Mouse (Mus musculus) right cerebral cortex, adult 18-20 months (tissue): Measurements from ENCODE around the gene Cryba1.
"Not testable (repeated sequence)": the region's sequence is repeated elsewhere in the genome, so short reads cannot be mapped to it uniquely, and the experiment has no call there.

Source experiments
- DNase-seq: peaks from one replicate; pipeline ENCODE4 v3.0.0; 2022; ENCODE audit warnings: mixed read lengths

Gene Cryba1

DNA sequence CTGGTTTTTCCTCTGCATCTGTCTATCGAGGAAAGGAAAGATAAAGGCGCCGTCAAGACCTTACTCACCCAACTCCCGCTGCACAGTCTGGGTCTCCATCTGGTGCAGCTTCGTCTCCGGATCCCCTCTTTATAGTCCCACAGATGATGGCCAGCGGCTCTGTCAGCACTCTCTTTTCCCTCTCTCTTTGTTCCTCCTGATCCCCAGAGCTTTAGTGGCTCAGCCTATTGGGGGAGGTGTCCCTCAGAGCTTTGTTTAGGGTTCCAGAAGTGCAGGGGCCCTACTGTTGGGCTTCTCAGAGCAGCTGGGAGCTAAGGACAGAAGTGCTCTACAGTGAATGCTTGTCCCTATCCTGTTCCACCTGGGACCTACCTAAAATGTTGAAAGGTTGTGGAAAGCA is at the start of gene Cryba1:
Gene Cryba1, minus strand, starts transcription at position 101 of the 400 bp plus-strand sequence.
- DNase-seq: no peak

DNA sequence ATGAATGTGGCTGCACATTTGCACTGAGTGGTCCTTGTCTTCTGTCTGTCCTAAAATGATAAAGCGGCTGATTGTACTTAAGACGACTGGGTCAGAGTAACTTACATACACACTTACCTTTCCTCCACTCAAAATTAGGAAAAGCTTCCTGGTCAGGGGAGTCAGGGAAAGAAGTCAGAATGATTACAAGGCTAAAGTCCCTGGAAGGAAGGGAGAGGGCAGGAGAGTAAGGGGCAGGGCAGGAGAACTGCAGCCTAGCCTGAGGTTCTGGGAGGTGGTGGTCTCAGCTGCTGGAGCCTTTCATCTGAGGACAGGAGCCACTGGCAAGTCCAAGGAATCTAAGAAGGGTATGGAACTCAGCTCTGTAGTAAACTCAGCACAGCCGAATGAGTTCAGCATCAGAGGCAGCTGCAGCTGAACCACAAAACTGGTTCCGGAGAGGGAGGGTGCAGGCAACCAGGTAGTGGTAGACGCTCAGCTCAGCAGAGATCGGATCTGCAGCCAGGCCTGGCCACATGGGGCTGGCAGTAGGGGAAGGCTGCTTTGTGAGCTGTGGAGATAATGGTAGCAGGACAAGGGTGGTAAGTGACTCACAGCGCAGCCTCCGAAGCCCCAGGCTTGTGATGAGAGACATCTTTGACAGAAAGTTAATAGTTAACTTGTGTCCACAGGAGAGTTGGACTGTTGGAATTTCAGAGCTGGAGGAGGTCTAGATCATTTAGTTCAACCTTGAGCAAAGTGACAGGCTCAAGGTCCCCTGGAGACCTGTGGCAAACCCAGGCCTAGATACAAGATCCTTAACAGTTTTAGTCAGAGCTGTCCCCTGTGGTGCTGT is 47.0 kb upstream of the Cryba1 start:
- no peak for DNase-seq

DNA sequence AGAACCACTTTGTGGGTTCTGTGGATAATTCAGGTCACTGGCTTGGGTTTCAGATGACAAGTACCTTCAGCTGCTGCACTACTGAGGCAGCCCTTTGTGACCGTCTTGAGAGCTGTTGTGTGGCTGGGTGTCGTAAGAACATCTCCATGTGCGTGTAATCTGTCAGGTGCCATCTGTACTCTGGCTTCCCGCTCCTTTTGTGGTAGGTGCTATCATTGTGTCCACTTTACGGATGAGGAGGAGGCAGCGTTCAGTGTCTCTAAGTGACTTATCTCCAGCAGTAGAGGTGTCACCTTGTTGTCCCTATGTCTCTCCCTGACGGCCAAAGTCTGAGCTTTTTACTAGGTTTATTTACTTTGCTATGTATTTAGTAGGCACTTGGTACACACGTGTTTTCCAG is 45.3 kb upstream of the Cryba1 start:
- DNase-seq: no peak

DNA sequence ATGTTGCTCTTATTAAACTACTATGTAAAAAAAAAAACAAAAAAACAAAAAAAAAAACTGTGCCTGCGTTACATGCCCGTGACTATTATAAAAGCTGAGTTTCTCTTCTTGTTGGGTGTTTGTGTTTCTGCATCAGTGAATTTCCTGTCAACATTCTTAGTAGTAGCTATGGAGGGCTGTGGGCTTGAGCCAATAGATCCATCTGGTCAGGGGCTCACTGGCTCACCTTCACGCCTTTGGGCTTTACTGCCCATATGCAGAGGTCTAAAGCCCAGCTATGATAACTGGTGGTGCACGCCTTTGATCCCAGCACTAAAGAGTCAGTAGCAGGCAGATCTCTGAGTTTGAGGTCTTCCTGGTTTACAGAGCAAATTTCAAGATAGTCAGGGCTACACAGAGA is 44.4 kb upstream of the Cryba1 start:
- no peak for DNase-seq

DNA sequence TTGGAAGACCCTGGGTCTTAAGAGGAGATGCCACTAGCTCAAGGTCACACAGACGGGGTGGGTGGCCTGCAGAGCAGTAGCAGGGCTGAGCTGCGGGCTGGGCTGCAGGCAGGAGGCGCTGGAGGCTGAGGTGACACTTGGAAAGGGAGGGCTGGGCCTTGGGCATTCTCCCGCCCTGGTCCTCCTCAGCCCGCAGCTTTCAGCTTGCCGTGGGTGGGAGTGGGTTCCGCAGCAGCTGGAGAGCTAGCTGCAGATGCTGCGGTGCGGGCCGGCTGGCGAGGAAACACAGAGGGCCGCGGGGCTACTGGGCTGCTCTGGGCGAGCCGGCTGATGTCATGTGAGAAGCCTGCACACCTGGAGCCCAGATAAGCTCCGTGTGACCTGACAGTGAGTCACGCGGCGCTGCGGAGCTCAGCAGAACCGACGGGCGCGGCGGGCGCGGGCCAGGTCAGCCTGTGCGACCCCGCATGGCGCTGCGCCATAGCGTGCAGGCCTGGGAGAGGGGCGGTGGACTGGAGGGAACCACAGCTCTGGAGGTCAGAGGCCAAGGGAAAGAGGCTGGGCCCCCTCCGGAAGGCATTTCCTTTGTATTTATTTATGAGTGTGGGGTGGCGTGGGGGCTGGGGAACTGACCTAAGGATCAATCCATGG is 41.4 kb upstream of the Cryba1 start:
- peak; percentile 72 for DNase-seq

DNA sequence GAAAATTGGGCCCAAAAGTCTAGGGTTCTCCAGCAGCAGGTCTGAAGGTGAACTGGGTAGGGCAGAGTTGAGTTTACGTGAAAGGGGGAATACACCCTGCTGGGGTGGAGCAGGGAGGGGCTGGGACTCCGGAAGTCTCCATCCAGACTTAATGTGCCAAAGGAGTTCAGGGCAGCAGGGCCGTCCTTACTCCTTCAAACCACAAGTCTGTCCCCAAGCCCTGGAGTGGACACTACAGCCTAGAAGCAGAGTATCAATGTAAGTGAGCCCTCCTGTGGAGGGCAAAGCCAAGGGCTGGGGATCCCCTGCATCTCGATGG is 40.3 kb upstream of the Cryba1 start:
- DNase-seq: no peak

DNA sequence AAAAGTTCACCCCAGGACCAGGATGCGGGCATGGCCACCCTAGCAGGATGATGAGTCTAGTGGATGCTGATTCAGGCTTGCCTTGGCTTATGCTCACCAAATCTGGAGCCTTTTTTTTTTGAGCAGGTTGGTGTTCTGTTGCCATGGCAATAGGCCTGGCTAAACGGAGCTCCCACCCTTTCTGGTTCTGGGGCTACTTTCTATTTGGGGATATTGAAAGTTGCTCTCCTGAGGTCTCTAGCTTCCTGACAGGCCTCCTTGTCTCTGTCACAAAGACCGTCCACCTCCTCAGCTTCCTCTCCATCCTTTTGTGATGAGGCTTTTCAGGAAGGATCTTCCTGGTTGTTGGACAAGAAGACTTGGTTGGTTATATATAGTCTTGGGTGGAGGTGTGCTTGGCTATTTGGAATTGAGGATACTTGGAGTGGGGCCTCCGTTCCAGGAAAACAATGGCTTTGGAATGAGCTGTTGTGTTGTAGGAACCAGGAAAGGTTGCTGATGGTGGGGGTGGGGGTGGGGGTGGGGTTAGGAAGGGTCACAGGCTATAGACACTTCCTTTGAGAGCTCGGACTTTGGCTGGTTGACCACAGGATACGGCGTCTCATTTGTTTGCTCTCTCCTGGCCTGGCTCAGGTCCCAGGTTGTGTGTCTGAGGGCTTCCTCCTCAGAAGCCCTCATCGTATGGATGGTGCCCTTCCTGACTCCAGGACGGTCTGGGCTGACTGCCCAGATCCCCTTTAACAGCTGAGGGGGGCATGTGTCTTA is 39.8 kb upstream of the Cryba1 start:
- DNase-seq: peak; percentile 59

DNA sequence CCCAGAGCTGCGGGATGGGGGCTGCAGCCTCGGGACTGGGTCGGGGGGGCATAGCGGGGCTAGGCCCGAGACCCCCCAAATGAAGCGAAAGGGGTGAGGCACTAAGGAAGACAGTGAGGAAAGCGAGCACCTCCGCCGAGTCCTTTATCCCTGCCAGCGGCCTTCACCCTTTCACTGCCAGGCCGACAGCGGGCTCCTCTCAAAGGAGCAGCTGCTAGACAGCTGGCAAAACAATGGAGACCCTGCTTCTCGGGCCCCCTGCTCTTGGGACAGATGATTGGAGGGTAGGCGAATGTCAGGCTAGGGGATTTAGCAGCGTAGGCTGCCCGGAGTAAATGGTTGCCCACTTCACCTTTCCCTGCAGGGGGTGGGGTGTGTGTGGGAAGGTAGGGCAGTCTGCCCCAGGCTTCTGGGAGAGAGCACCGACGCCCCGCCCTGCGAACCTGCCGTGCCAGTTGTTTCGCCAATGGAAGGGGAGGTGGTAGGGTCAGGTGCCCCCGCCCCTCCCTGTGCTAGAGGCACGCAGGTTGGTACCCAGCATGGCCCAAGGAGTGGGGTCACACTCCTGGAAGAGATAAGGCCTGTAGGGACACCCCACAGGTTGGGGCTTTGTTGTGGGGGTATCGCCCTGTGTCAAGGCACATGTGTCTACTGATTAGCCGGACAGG is 38.7 kb upstream of the Cryba1 start:
- peak; percentile 47 for DNase-seq

DNA sequence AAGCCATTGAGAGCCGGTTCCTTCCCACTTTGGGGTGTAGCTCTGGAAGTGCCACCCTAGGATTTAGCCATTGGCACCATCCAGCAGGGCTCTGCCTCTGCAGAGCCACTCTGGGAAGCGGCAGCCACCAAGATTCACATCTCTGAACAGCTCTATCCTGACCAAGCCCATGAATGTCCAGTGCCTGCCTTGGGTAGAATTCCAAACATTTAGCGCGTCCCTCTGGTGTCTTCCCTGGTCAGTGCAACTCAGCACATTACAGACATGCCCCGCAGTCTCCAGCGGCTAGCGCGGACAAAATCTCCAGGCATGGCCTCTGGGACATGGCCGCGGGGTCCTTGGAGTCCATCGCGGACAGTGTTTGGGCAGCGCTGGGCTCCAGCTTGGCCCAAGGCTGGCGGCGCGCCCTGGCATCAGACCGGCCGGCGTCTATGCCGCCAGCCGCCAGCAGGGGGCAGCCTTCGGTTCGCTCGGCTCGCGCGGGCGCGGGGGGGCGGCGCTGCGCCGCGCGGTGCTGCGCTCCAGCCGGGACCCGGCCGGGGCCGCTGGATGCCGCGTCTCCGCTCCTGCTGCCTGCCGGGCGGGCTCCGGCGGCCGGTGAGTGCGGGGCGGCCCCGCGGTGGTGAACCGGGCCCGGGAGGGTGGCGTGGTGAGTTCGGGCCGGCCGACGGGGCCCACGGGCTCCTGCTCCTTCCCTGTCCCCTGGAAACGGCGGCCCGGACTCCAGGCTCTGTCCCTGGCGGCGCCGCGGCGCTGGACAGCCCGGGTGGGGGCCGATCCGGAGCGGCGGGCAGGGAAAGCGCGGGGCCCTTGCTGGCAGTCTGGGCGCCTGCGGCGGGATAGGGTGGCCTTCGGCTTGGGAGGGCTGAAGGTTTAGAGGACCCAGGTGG is 37.9 kb upstream of the Cryba1 start, which contains the start of gene Myo18a:
Gene Myo18a, plus strand, starts transcription at position 464 of the 890 bp plus-strand sequence.
- peak; percentile 79 for DNase-seq

DNA sequence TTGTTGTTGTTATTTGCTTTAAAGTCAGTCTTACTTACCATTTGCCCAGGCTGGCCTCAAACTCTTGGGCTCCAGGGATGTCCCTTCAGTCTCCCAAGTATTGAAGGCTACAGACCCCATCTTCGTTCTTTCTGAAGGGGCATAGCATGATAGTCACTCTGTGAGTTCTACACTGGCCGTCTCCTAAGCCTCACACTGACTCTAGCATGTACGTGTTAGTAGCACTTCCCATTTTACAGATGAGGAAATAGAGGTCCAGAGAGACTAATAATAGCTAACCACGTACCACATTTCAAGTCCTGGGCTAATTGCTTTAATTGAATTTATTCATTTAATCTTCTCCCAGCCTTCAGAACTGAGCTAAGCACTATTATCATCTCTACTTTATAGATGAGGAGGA is 34.9 kb upstream of the Cryba1 start:
- no peak for DNase-seq

DNA sequence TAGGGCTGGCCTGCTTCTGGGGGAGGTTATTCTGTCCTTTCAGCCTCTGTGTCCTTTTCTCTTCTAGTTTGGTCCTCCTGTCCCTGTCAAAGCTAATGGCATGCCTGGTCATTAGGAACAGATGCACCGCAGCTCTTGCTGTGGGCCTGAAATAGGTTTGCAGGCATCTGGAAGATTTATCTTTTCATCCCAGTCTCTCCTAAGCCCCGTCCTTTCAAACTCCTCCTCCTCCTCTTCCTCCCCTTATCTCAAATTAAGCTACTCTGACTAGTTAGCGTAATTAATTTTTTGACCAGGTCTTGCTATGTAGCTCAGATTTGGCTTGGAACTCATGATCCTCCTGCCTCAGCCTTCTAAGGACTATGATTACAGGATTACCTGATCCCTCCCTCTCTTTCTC is 28.4 kb upstream of the Cryba1 start:
- no peak for DNase-seq

DNA sequence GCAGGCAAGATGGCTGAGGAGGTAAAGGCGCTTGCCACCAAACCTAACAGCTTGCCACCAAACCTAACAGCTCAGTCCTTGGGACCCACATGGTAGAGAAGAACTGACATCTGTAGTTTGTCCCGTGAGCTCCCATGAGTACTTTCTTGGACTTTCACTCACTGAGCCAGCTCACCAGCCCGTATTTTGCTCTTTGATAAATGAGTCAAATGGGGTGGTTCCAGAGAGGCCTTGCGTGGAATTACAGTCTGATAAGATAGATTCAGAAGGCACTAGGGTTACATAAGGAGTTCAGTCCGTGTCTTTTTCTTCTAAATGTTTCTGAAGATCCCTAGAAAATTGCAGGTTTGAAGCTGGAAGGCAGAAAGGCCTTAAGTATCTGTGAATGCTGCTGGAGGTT is 27.4 kb upstream of the Cryba1 start:
- no peak for DNase-seq

DNA sequence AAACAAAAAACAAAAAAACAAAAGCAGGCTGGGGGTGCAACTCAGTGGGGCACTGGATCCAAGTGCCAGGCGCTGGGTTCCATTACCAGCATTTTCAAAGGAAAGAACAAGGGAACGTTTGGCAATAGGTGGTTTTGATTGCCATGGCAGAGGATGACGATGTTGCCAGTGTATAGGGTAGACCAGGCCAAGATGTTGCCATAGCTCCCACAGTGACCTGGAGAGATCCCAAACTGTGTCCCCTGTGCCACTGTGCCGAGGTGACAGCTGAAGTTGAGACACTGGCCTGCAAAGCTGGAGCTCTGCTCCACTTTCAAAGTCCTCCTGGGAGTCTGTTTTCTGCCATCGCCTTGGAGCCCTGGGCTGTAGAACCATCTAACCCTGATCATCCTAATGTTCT is 23.9 kb upstream of the Cryba1 start:
- DNase-seq: no peak

DNA sequence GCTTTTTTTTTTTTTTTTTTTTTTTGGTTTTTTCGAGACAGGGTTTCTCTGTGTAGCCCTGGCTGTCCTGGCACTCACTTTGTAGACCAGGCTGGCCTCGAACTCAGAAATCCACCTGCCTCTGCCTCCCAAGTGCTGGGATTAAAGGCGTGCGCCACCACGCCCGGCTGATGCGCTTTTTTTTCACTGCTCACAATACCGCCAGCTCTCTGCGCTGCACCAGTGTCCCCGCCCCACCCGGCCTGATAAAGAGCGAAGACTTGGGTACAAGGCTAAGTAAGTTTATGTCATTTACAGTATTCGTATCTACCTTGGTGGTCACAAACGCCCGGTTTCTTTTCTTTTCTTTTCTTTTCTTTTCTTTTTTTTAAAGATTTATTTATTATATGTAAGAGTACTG is 22.0 kb upstream of the Cryba1 start:
- DNase-seq: not testable (repeated sequence)

DNA sequence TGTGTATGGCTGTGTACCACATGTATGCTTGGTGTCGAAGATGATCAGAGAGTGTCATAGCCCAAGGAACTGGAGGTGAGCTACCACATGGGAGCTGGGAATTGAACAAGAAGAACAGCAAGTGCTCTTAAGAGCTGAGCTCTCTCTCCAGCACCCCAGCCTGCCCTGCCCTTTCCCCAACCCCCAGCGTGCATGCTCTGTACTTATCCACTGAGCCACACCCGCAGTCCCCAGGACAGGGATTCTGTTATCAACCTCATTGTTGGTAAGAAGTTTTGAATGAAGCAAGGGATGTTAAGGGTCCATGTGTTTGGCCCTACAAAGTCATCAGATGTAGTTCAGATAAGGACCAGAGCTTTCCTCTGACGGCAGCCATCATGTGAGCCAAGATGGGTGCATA is 21.6 kb upstream of the Cryba1 start:
- DNase-seq: no peak

DNA sequence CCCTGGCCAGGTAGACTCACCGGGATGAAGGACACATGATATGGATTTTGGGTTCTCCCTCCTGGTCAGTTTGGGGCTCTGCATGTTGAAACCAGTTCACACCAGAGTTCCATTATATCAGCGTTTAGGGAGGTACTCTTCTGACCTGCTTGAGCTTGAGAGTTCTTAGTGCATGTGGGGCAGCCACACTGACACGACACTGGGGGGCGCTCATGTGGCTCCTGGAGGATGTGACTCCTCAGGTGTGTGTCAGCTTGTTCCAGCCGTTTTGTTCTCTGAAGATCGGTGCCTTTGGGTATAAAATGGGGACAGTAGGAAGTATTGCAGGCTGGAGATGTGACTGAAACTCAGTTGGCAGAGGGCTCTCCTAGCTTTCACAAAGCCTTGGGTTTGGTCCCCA is 18.9 kb upstream of the Cryba1 start:
- DNase-seq: peak; percentile 22

DNA sequence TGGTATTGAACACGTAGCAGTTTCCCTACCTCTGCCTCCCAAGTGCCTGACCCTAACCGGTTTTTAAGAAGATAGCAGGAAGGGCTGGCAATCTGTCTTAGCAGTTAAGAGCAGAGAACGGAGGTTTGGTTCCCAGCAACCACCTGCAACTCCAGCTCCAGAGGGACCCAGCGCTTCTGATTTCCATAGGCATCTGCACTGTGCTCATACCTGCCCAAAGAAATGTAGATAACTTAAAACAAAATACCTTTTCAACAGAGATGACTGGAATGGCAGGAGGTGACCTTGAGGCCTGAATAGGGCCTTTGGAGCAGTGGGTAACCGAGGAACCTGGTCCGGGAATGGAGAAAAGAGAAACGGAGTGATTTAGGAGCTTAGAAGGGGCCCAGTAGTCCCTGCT is 13.5 kb upstream of the Cryba1 start:
- DNase-seq: no peak

DNA sequence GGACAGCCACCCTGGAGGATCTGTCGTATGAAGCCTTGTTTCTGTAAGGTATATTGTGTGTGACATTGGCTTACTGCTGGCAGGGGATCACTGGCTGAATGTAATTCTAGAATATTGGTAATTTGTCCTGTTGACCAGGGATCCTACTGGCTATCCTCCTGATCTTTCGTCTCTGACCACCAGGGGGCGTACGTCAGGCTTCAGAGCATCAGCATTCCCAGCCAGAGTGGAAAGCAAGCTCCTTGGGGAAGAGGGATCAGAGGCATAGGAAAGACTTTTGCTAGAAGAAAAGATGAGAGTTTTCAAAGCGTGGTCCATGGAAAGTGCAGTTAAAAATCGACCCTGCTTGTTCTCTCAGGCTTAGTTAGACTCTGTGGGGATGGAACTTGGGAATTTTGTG is 12.2 kb upstream of the Cryba1 start:
- peak; percentile 78 for DNase-seq

DNA sequence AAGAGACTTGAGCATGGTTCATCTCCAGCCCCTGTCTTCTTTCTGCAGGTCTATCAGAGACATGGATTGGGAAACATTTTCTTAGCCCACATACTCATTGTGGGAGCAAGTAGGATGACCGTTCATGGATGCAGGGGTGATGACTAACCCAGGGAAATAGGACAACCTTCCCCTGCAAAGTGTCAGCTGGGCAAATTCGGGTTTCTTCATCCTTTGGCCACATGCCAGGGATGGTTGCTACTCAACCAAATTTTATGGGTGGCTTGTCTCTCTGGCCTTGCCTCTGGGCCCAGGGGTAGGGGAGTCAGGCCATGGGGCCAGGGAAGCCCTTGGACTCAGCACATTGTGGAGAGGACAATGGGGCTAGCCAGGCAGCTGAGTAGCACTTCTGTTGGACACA is 3.5 kb upstream of the Cryba1 start:
- DNase-seq: no peak

DNA sequence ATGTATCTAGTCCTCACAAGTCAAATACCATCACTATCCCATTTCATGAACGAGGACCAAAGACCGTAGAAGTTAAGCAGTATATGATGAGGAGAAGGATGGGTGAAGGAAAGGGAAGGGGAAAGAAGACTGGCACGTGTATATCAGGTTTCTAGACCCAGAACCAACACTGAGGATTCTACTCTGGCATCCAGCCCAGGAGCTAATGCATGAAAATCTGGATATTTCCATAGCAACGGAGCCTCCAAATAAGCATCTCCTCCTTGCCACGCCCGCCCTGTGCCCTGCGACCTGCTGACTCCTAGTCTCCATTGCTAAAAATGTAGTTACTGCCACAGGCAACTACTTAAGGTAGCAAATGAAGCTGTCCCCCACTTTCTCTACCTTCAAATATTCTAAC is 317 bp downstream of the Cryba1 start:
- no peak for DNase-seq

DNA sequence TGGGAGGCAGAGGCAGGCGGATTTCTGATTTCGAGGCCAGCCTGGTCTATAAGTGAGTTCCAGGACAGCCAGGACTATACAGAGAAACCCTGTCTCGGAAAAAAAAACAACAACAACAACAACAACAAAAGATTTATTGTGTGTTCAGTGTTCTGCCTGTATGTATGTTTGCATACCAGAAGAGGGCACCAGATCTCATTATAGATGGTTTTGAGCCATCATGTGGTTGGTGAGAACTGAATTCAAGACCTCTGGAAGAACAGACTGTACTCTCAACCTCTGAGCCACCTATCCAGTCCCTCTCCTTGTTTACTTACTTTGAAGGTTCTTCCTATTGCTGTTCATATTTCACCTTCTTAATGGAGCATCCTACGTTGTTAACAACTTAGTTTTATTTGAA is 3.7 kb downstream of the Cryba1 start:
- DNase-seq: no peak

DNA sequence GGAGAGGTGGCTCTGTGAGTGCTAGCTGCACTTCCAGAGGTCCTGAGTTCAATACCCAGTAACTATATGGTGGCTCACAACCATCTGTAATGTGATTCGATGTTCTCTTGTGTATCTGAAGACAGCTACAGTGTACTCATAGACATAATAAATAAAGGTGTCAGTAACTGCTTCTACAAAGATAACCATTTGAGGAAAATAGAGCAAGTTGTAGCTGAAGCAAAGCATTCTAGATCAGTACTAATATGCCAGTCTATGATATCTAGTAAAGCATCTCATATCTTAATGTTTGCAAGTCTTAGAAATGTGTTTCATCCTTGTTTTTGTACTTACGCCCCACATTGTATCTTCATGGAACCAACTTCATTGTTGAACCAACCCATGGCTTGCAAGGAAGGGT is 6.0 kb downstream of the Cryba1 start:
- DNase-seq: no peak
